In genomic region chr9:101710611-101711071, GRCm38 (mm10) we compare ENCODE assay signal across 14 mouse cellular contexts.
A peak's percentile ranks its signal among the peaks of the same experiment; 100 is the strongest.
DNase-seq lines count a peak whose midpoint lies in the region; ATAC-seq and TF ChIP-seq lines count a peak whose summit lies in the region.
"Had no signal": no experiment of that assay in that cellular context is flagged by ENCODE, and none has a peak within 500 bp of the region (broad histone marks: within the 10 kb centered on the region; RNA-seq: fewer than 3 reads in every experiment).

No protein-coding gene starts in this region.

- no peak; the same call in 1 of the 2 replicates for ATAC-seq in hindbrain, embryonic 14.5 days (ENCODE audit: low FRiP score)
- ATAC-seq in hindbrain, embryonic 12.5 days (ENCODE audit: low FRiP score), result no peak
- ATAC-seq in forebrain, postnatal 0 days, result peak; percentile 34; the same call in 1 of the 2 replicates
- ATAC-seq in inflammation-experienced regulatory T-cells, adult 6 months, result no peak
- ATAC-seq in activated CD4-positive, CD25-positive, alpha-beta regulatory T cell, adult 4 months, result no peak
- ATAC-seq: CD4-positive, CD25-positive, alpha-beta regulatory T cell, adult 4 months had no signal

- DNase-seq in hindbrain, embryonic 14.5 days (ENCODE audit: low spot score), result peak; percentile 58
- peak; percentile 11 for DNase-seq in urinary bladder, postnatal 14 days (ENCODE audit: low spot score)
- no peak for DNase-seq in urinary bladder, postnatal 10 days (ENCODE audit: low spot score)
- DNase-seq in forebrain, postnatal 0 days, result peak; percentile 43
- DNase-seq in layer of hippocampus, adult 18-20 months (ENCODE audit: low spot score in 2 of 2), result no peak
- DNase-seq: kidney, adult 11 months; thymus, postnatal 25 days had no signal

- 72% methylated on average over 8 of the region's 8 CpGs for WGBS in hindbrain, embryonic 14.5 days
- WGBS in hindbrain, embryonic 12.5 days, result 87% methylated on average over 8 of the region's 8 CpGs
- 41% methylated on average over 8 of the region's 8 CpGs for WGBS in forebrain, postnatal 0 days

- H3K9ac ChIP-seq in hindbrain, embryonic 14.5 days, result no peak overlapping the region
- H3K9ac ChIP-seq in hindbrain, embryonic 12.5 days, result no peak overlapping the region
- H3K9ac ChIP-seq in forebrain, postnatal 0 days, result no peak overlapping the region
- H3K9ac ChIP-seq: embryonic facial prominence, embryonic 12.5 days had no signal

- no peaks in the 10 kb centered on the region for H3K9me3 ChIP-seq in hindbrain, embryonic 14.5 days (ENCODE audit: control insufficient read depth, low read length)
- H3K9me3 ChIP-seq in hindbrain, embryonic 12.5 days (replicated peaks), result 0 out of 2 replicates have a peak, but pooled peaks cover 5% of the 10 kb centered on the region
- no peaks in the 10 kb centered on the region for H3K9me3 ChIP-seq in forebrain, postnatal 0 days (ENCODE audit: low read length)

- no peak for TF ChIP-seq CTCF in forebrain, postnatal 0 days (IDR thresholded peaks at IDR 0.05; ENCODE audit: low read depth)

- no peaks in the 10 kb centered on the region for H3K36me3 ChIP-seq in hindbrain, embryonic 14.5 days (replicated peaks; ENCODE audit: control insufficient read depth, insufficient read depth)
- no peaks in the 10 kb centered on the region for H3K36me3 ChIP-seq in hindbrain, embryonic 12.5 days
- H3K36me3 ChIP-seq in forebrain, postnatal 0 days (ENCODE audit: insufficient read depth), result no peaks in the 10 kb centered on the region
- H3K36me3 ChIP-seq: embryonic facial prominence, embryonic 12.5 days had no signal

- H3K4me3 ChIP-seq in hindbrain, embryonic 14.5 days (replicated peaks; ENCODE audit: low read length), result no peak overlapping the region
- H3K4me3 ChIP-seq in hindbrain, embryonic 12.5 days, result no peak overlapping the region
- no peak overlapping the region for H3K4me3 ChIP-seq in forebrain, postnatal 0 days (ENCODE audit: low read depth, low read length)
- H3K4me3 ChIP-seq: embryonic facial prominence, embryonic 12.5 days; left cerebral cortex, adult 2 months had no signal

- no peak overlapping the region for H3K4me2 ChIP-seq in hindbrain, embryonic 14.5 days (replicated peaks)
- H3K4me2 ChIP-seq in hindbrain, embryonic 12.5 days (replicated peaks), result no peak overlapping the region
- no peak overlapping the region for H3K4me2 ChIP-seq in forebrain, postnatal 0 days (ENCODE audit: low read depth)
- H3K4me2 ChIP-seq: embryonic facial prominence, embryonic 12.5 days; liver, embryonic 11.5 days had no signal

- no peaks in the 10 kb centered on the region for H3K27me3 ChIP-seq in hindbrain, embryonic 14.5 days (ENCODE audit: control insufficient read depth, insufficient read depth, low read length)
- H3K27me3 ChIP-seq in hindbrain, embryonic 12.5 days, result no peaks in the 10 kb centered on the region
- no peaks in the 10 kb centered on the region for H3K27me3 ChIP-seq in forebrain, postnatal 0 days (ENCODE audit: insufficient read depth, low read length)
- H3K27me3 ChIP-seq: embryonic facial prominence, embryonic 12.5 days had no signal

- no peak overlapping the region for H3K27ac ChIP-seq in hindbrain, embryonic 14.5 days
- H3K27ac ChIP-seq in hindbrain, embryonic 12.5 days, result no peak overlapping the region
- no peak overlapping the region for H3K27ac ChIP-seq in forebrain, postnatal 0 days (ENCODE audit: low read depth, low read length)
- H3K27ac ChIP-seq: embryonic facial prominence, embryonic 12.5 days; left cerebral cortex, adult 2 months had no signal

- H3K4me1 ChIP-seq in hindbrain, embryonic 14.5 days (replicated peaks; ENCODE audit: control insufficient read depth, insufficient read depth, low read length), result no peaks in the 10 kb centered on the region
- 0 out of 2 replicates have a peak, but pooled peaks cover 2% of the 10 kb centered on the region for H3K4me1 ChIP-seq in hindbrain, embryonic 12.5 days
- no peaks in the 10 kb centered on the region for H3K4me1 ChIP-seq in forebrain, postnatal 0 days (ENCODE audit: insufficient read depth)
- H3K4me1 ChIP-seq: embryonic facial prominence, embryonic 12.5 days had no signal

Comparison
In these comparisons a context has a peak if more than half of its experiments do, and no peak if none do; other contexts are left out.
1. DNase-seq: peak in hindbrain, embryonic 14.5 days (single experiment), urinary bladder, postnatal 14 days (single experiment) and forebrain, postnatal 0 days (single experiment); none in urinary bladder, postnatal 10 days (single experiment) and layer of hippocampus, adult 18-20 months (0 of 2).